ENCODE assay signal across 9 mouse cellular contexts in the genomic region with DNA sequence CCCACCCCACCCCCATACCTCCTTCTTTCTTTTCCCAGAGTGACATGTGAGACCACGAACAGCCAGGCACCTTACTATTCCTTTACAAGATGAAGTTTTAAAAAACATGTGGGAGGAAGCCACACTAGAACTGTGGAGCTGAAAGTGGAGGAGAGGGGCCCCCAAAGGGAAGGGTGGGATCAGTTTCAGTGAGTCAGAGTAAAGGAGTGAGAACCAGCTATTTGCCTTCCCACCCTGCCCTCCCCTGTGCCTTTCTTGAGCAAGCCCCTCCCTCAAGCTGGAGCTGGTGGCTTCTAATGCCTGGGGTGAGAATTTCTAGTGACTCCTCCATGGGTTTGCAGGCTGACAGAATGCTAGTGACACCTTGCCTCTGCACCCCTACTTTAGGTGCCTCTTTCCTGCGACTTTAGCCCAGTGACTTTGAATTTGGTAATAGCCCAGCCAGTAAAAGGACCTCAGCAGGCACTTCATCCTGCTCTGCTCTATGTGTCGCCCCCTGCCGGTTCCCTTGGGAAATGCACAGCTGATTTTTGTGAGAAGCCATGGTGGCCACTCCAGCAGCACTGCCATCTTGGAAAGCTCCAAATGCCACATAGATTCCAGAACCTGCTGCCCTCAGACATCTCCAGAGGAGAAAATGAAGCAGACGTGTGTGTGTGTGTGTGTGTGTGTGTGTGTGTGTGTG.
A peak's percentile ranks its signal among the peaks of the same experiment; 100 is the strongest.
DNase-seq lines count a peak whose midpoint lies in the region; ATAC-seq lines count a peak whose summit lies in the region.
"Had no signal": no experiment of that assay in that cellular context is flagged by ENCODE, and none has a peak within 500 bp of the region (broad histone marks: within the 10 kb centered on the region; RNA-seq: fewer than 3 reads in every experiment).

No protein-coding gene starts in this region.

- 43% methylated on average over 5 of the region's 5 CpGs for WGBS in midbrain, embryonic 10.5 days
- 47% methylated on average over 5 of the region's 5 CpGs for WGBS in midbrain, embryonic 16.5 days

- no peaks in the 10 kb centered on the region for H3K36me3 ChIP-seq in midbrain, embryonic 10.5 days
- H3K36me3 ChIP-seq in midbrain, embryonic 16.5 days (ENCODE audit: control insufficient read depth, insufficient read depth, low read length): no peaks in the 10 kb centered on the region
- H3K36me3 ChIP-seq: hindbrain, embryonic 15.5 days had no signal

- peaks cover 4% of the 10 kb centered on the region; the same call in 1 of the 2 replicates for H3K4me1 ChIP-seq in midbrain, embryonic 10.5 days
- H3K4me1 ChIP-seq in midbrain, embryonic 16.5 days (ENCODE audit: control insufficient read depth, insufficient read depth, low read length): no peaks in the 10 kb centered on the region
- H3K4me1 ChIP-seq: hindbrain, embryonic 15.5 days had no signal

- no peak for ATAC-seq in midbrain, embryonic 16.5 days

- H3K9ac ChIP-seq in midbrain, embryonic 16.5 days (ENCODE audit: low read depth, low read length): no peak overlapping the region
- H3K9ac ChIP-seq: hindbrain, embryonic 15.5 days had no signal

- no peak overlapping the region for H3K27ac ChIP-seq in midbrain, embryonic 10.5 days (replicated peaks)
- no peak overlapping the region for H3K27ac ChIP-seq in midbrain, embryonic 16.5 days (ENCODE audit: low read length)
- H3K27ac ChIP-seq: hindbrain, embryonic 15.5 days had no signal

- DNase-seq in cerebellum, postnatal 14 days: peak; percentile 16 to 50
- DNase-seq in cerebellum, adult 8-10 months: no peak
- peak; percentile 57 for DNase-seq in midbrain, embryonic 10.5 days (ENCODE audit: low spot score)
- peak; percentile 37 for DNase-seq in embryo, embryonic 11 days
- peak; percentile 48 for DNase-seq in lung, postnatal 10 days
- peak; percentile 46 for DNase-seq in thymus, postnatal 25 days
- no peak for DNase-seq in layer of hippocampus, adult 9-10 months (ENCODE audit: low spot score)

- H3K4me2 ChIP-seq in midbrain, embryonic 16.5 days (ENCODE audit: low read length): no peak overlapping the region
- H3K4me2 ChIP-seq: hindbrain, embryonic 15.5 days had no signal

- H3K27me3 ChIP-seq in midbrain, embryonic 10.5 days (ENCODE audit: low read depth, poor library complexity, severe bottlenecking): no peaks in the 10 kb centered on the region
- H3K27me3 ChIP-seq in midbrain, embryonic 16.5 days (ENCODE audit: control insufficient read depth, insufficient read depth, low read depth, low read length): no peaks in the 10 kb centered on the region
- H3K27me3 ChIP-seq: hindbrain, embryonic 15.5 days had no signal

- H3K4me3 ChIP-seq in midbrain, embryonic 10.5 days: no peak overlapping the region
- no peak overlapping the region for H3K4me3 ChIP-seq in midbrain, embryonic 16.5 days (ENCODE audit: low read depth, low read length)
- H3K4me3 ChIP-seq: hindbrain, embryonic 15.5 days had no signal

- H3K9me3 ChIP-seq in midbrain, embryonic 10.5 days (replicated peaks): no peaks in the 10 kb centered on the region
- H3K9me3 ChIP-seq in midbrain, embryonic 16.5 days (replicated peaks; ENCODE audit: control insufficient read depth, low read length, poor library complexity, severe bottlenecking): no peaks in the 10 kb centered on the region
- H3K9me3 ChIP-seq: hindbrain, embryonic 15.5 days had no signal

Comparison
In these comparisons a context has a peak if more than half of its experiments do, and no peak if none do; other contexts are left out.
1. DNase-seq: peak in cerebellum, postnatal 14 days (2 of 2), midbrain, embryonic 10.5 days (single experiment), embryo, embryonic 11 days (single experiment), lung, postnatal 10 days (single experiment) and thymus, postnatal 25 days (single experiment); none in cerebellum, adult 8-10 months (single experiment) and layer of hippocampus, adult 9-10 months (single experiment).